Comparison of ENCODE assay signal across 9 mouse cellular contexts in genomic region chr2:45514290-45515180, GRCm38 (mm10).
A peak's percentile ranks its signal among the peaks of the same experiment; 100 is the strongest.
DNase-seq lines count a peak whose midpoint lies in the region; ATAC-seq and TF ChIP-seq lines count a peak whose summit lies in the region.
"Had no signal": no experiment of that assay in that cellular context is flagged by ENCODE, and none has a peak within 500 bp of the region (broad histone marks: within the 10 kb centered on the region; RNA-seq: fewer than 3 reads in every experiment).

No protein-coding gene starts in this region.

- 46% methylated on average over 4 of the region's 4 CpGs for WGBS in kidney, adult 2 months
- 41% methylated on average over 4 of the region's 4 CpGs for WGBS in midbrain, postnatal 0 days

- peak; percentile 23 for DNase-seq in forelimb bud, embryonic 11.5 days (ENCODE audit: low read depth, low spot score)
- peak; percentile 78 for DNase-seq in kidney, adult 2 months
- peak; percentile 33 for DNase-seq in midbrain, postnatal 0 days (ENCODE audit: low spot score)
- no peak for DNase-seq in thymus, postnatal 14 days
- no peak for DNase-seq in spleen, postnatal 10 days (ENCODE audit: low spot score in 2 of 2)

- peak overlapping the region; percentile 19 for H3K4me3 ChIP-seq in megakaryocyte, embryonic 14.5 days (replicated peaks)
- no peak overlapping the region for H3K4me3 ChIP-seq in kidney, adult 2 months (ENCODE audit: insufficient read depth, low read depth, low read length)
- H3K4me3 ChIP-seq in midbrain, postnatal 0 days (ENCODE audit: low read depth, low read length) = no peak overlapping the region
- H3K4me3 ChIP-seq: embryonic facial prominence, embryonic 13.5 days; hindbrain, embryonic 15.5 days had no signal

- H3K4me1 ChIP-seq in megakaryocyte, embryonic 14.5 days = peaks cover 16% of the 10 kb centered on the region
- no peaks in the 10 kb centered on the region for H3K4me1 ChIP-seq in kidney, adult 2 months (ENCODE audit: control insufficient read depth, insufficient read depth, low read length)
- H3K4me1 ChIP-seq in midbrain, postnatal 0 days (ENCODE audit: insufficient read depth, low read length) = no peaks in the 10 kb centered on the region
- H3K4me1 ChIP-seq: hindbrain, embryonic 15.5 days had no signal

- no peaks in the 10 kb centered on the region for H3K27me3 ChIP-seq in megakaryocyte, embryonic 14.5 days (replicated peaks)
- no peaks in the 10 kb centered on the region; the same call in 1 of the 2 replicates for H3K27me3 ChIP-seq in kidney, adult 2 months (replicated peaks; ENCODE audit: control insufficient read depth, insufficient read depth, low read length)
- no peaks in the 10 kb centered on the region for H3K27me3 ChIP-seq in midbrain, postnatal 0 days (ENCODE audit: insufficient read depth, low read length)
- H3K27me3 ChIP-seq: embryonic facial prominence, embryonic 13.5 days; hindbrain, embryonic 15.5 days had no signal

- no peak for ATAC-seq in megakaryocyte, adult 5-6 weeks (ENCODE audit: poor library complexity, severe bottlenecking)
- no peak for ATAC-seq in midbrain, postnatal 0 days (ENCODE audit: low FRiP score)

- no peaks in the 10 kb centered on the region for H3K36me3 ChIP-seq in megakaryocyte, embryonic 14.5 days (replicated peaks; ENCODE audit: low read length)
- no peaks in the 10 kb centered on the region for H3K36me3 ChIP-seq in kidney, adult 2 months (ENCODE audit: control insufficient read depth, insufficient read depth, low read length)
- no peaks in the 10 kb centered on the region for H3K36me3 ChIP-seq in midbrain, postnatal 0 days (ENCODE audit: insufficient read depth, low read length)
- H3K36me3 ChIP-seq: embryonic facial prominence, embryonic 13.5 days; hindbrain, embryonic 15.5 days had no signal

- no peak overlapping the region for H3K9ac ChIP-seq in midbrain, postnatal 0 days (replicated peaks; ENCODE audit: low read length, poor library complexity, severe bottlenecking)
- H3K9ac ChIP-seq: embryonic facial prominence, embryonic 13.5 days; hindbrain, embryonic 15.5 days had no signal

- TF ChIP-seq POLR2A in kidney, adult 2 months (IDR thresholded peaks at IDR 0.05; ENCODE audit: low read depth, low read length) = no peak

- no peaks in the 10 kb centered on the region for H3K9me3 ChIP-seq in megakaryocyte, embryonic 14.5 days
- no peaks in the 10 kb centered on the region for H3K9me3 ChIP-seq in midbrain, postnatal 0 days (ENCODE audit: low read length)
- H3K9me3 ChIP-seq: embryonic facial prominence, embryonic 13.5 days; hindbrain, embryonic 15.5 days had no signal

- no peak for TF ChIP-seq CTCF in kidney, adult 2 months (conservative IDR thresholded peaks at IDR 0.05; ENCODE audit: insufficient read depth, insufficient read length, low read depth, low read length)
- TF ChIP-seq CTCF in midbrain, postnatal 0 days (IDR thresholded peaks at IDR 0.05) = no peak

- H3K27ac ChIP-seq in kidney, adult 2 months (ENCODE audit: insufficient read depth, low read depth, low read length) = peak overlapping the region; percentile 23; the same call in 1 of the 2 replicates
- no peak overlapping the region for H3K27ac ChIP-seq in midbrain, postnatal 0 days (ENCODE audit: low read depth, low read length)
- H3K27ac ChIP-seq: embryonic facial prominence, embryonic 13.5 days; hindbrain, embryonic 15.5 days had no signal

- H3K4me2 ChIP-seq in midbrain, postnatal 0 days (ENCODE audit: low read depth, low read length, poor library complexity, severe bottlenecking) = no peak overlapping the region
- H3K4me2 ChIP-seq: embryonic facial prominence, embryonic 13.5 days; hindbrain, embryonic 15.5 days had no signal

Comparison
In these comparisons a context has a peak if more than half of its experiments do, and no peak if none do; other contexts are left out.
1. DNase-seq: peak in forelimb bud, embryonic 11.5 days (single experiment), kidney, adult 2 months (single experiment) and midbrain, postnatal 0 days (single experiment); none in thymus, postnatal 14 days (single experiment) and spleen, postnatal 10 days (0 of 2).